ENCODE assay signal across 10 mouse cellular contexts in the genomic region with DNA sequence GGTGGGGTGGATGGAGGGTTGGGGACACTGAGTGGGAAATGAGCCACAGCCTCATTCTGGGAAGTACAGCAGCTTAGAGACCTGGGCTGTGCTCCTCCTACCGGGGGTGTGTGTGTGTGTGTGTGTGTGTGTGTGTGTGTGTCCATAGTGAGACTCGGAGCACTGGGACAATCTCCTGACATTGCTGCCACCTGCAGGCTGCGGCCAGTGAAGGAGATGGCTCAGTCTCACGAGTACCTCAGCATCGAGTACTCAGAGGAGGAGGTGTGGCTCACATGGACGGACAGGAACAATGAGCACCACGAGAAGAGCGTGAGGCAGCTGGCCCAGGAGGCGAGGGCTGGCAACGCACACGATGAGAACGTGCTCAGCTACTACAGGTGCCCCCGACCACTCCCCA. TPM values are rescaled to one million over a fixed set of nuclear protein-coding genes. Genes with fewer than 3 reads are reported as not detected.
DNase-seq lines count a peak whose midpoint lies in the region; ATAC-seq and TF ChIP-seq lines count a peak whose summit lies in the region.
"Had no signal": no experiment of that assay in that cellular context is flagged by ENCODE, and none has a peak within 500 bp of the region (broad histone marks: within the 10 kb centered on the region; RNA-seq: fewer than 3 reads in every experiment).

No protein-coding gene starts in this region.

- no peak overlapping the region for H3K9ac ChIP-seq in kidney, postnatal 0 days (ENCODE audit: low read depth, low read length)
- no peak overlapping the region for H3K9ac ChIP-seq in neural tube, embryonic 13.5 days

- peak; percentile 64 for TF ChIP-seq CTCF in kidney, postnatal 0 days (IDR thresholded peaks at IDR 0.05; ENCODE audit: low read depth)

- no peaks in the 10 kb centered on the region for H3K4me1 ChIP-seq in kidney, postnatal 0 days (replicated peaks; ENCODE audit: insufficient read depth, low read length)
- H3K4me1 ChIP-seq in neural tube, embryonic 13.5 days (replicated peaks), result no peaks in the 10 kb centered on the region

- no peaks in the 10 kb centered on the region for H3K27me3 ChIP-seq in kidney, postnatal 0 days (ENCODE audit: insufficient read depth, low read length)
- H3K27me3 ChIP-seq in neural tube, embryonic 13.5 days, result no peaks in the 10 kb centered on the region

- 30% methylated on average over 13 of the region's 13 CpGs for WGBS in kidney, postnatal 0 days
- 30% methylated on average over 13 of the region's 13 CpGs for WGBS in neural tube, embryonic 13.5 days

- no peak for DNase-seq in frontal cortex, postnatal 14 days (ENCODE audit: low spot score in 2 of 2)
- peak; percentile 78 for DNase-seq in ES-CJ7 (ENCODE audit: low read depth, low spot score)
- peak; percentile 50 for DNase-seq in embryo, embryonic 11 days
- DNase-seq in kidney, postnatal 0 days (ENCODE audit: low spot score), result peak; percentile 42
- no peak for DNase-seq in T-cell, adult 2 months (ENCODE audit: low spot score)

- no peak overlapping the region for H3K4me3 ChIP-seq in kidney, postnatal 0 days (replicated peaks; ENCODE audit: low read depth, low read length)
- H3K4me3 ChIP-seq in neural tube, embryonic 13.5 days, result no peak overlapping the region

- no peak overlapping the region for H3K4me2 ChIP-seq in kidney, postnatal 0 days (ENCODE audit: low read length)
- no peak overlapping the region for H3K4me2 ChIP-seq in neural tube, embryonic 13.5 days

- peak; percentile 44; the same call in 1 of the 2 replicates for ATAC-seq in frontal cortex, adult (ENCODE audit: low TSS enrichment)
- ATAC-seq in kidney, postnatal 0 days (replicated peaks; ENCODE audit: low FRiP score, low read depth), result no peak
- ATAC-seq in neural tube, embryonic 13.5 days (ENCODE audit: low read depth), result 0 out of 2 replicates have a peak, but pooled peaks have one; percentile 33
- no peak for ATAC-seq in megakaryocyte progenitor cell, adult 5-6 weeks (replicated peaks; ENCODE audit: poor library complexity)

- no peak overlapping the region for H3K27ac ChIP-seq in kidney, postnatal 0 days
- H3K27ac ChIP-seq in neural tube, embryonic 13.5 days (replicated peaks), result no peak overlapping the region
- H3K27ac ChIP-seq: macrophage had no signal

- H3K9me3 ChIP-seq in kidney, postnatal 0 days (replicated peaks; ENCODE audit: low read length), result no peaks in the 10 kb centered on the region
- H3K9me3 ChIP-seq in neural tube, embryonic 13.5 days, result no peaks in the 10 kb centered on the region
- H3K9me3 ChIP-seq: G1E had no signal

- H3K36me3 ChIP-seq in kidney, postnatal 0 days (ENCODE audit: insufficient read depth, low read length), result peaks cover 17% of the 10 kb centered on the region
- no peaks in the 10 kb centered on the region for H3K36me3 ChIP-seq in neural tube, embryonic 13.5 days

RNA-seq across cellular contexts. Expression of a gene that starts 38.0 kb away (rescaled TPM):
- polyA plus RNA-seq in kidney, postnatal 0 days (2015; fragmentation: Nextera tagmentation; extraction: Ambion mirVana), result 286 and 315 TPM in 2 replicates
- 292 and 313 TPM in 2 replicates for polyA plus RNA-seq in neural tube, embryonic 13.5 days (2015; fragmentation: Nextera tagmentation; extraction: Ambion mirVana)
- total RNA-seq in megakaryocyte progenitor cell, adult 5-6 weeks (2015), result 134 and 138 TPM in 2 replicates
- 154 and 170 TPM in 2 replicates for total RNA-seq in megakaryocyte progenitor cell, adult 5-6 weeks (2017)

RNA-seq across cellular contexts. Expression of a gene that starts 38.6 kb away (rescaled TPM):
- 4.1 and 4.2 TPM in 2 replicates for polyA plus RNA-seq in kidney, postnatal 0 days (2015; fragmentation: Nextera tagmentation; extraction: Ambion mirVana)
- 1.4 and 1.5 TPM in 2 replicates for polyA plus RNA-seq in neural tube, embryonic 13.5 days (2015; fragmentation: Nextera tagmentation; extraction: Ambion mirVana)
- 3.4 and 3.6 TPM in 2 replicates for total RNA-seq in megakaryocyte progenitor cell, adult 5-6 weeks (2015)
- total RNA-seq in megakaryocyte progenitor cell, adult 5-6 weeks (2017), result 5.3 and 6.2 TPM in 2 replicates

Comparison
In these comparisons a context has a peak if more than half of its experiments do, and no peak if none do; other contexts are left out.
1. ATAC-seq: peak in frontal cortex, adult (single experiment) and neural tube, embryonic 13.5 days (single experiment); none in kidney, postnatal 0 days (single experiment) and megakaryocyte progenitor cell, adult 5-6 weeks (single experiment).
2. DNase-seq: peak in ES-CJ7 (single experiment), embryo, embryonic 11 days (single experiment) and kidney, postnatal 0 days (single experiment); none in frontal cortex, postnatal 14 days (0 of 2) and T-cell, adult 2 months (single experiment).